Mouse (Mus musculus): ENCODE measurements around the gene Celf1. TPM values are rescaled to one million over a fixed set of nuclear protein-coding genes. Genes with fewer than 3 reads are reported as not detected.
"Not testable (repeated sequence)": the region's sequence is repeated elsewhere in the genome, so short reads cannot be mapped to it uniquely, and the experiment has no call there.

Gene Celf1
- polyA plus RNA-seq, 1 experiment from 2014 or later, result 78.1 TPM

DNA sequence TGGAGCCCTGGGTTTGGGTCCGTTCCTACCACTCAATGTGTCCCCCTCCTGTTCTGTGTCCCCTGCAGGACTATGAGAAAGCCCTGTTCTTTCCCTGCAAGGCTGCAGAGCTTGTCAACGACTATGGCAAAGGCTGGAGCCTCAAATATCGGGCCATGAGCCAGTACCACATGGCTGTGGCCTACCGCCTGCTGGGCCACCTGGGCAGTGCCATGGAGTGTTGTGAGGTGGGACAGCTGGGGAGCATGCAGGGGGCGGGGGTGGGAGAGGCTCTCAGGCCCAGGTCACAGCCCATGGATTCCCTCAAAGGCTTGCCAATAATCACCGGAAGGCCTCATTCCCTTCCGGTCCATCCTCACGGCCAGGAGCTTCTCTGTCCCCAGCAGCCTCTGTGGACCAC is 101.6 kb downstream of the Celf1 start:
- Histone ChIP-seq H3K36me3 (ENCODE audit: control insufficient read depth, insufficient read depth, low read length) (no peaks in the 10 kb centered on the region), H3K9me3 (ENCODE audit: control insufficient read depth, low read length) (no peaks in the 10 kb centered on the region), H3K4me3 (ENCODE audit: low read depth, low read length) (no peak overlapping the region), H3K27ac (ENCODE audit: low read depth, low read length) (no peak overlapping the region), H3K4me2 (no peak overlapping the region), H3K27me3 (replicated peaks; ENCODE audit: control insufficient read depth, insufficient read depth, low read length) (no peaks in the 10 kb centered on the region), H3K9ac (ENCODE audit: low read depth, low read length) (no peak overlapping the region), H3K4me1 (replicated peaks; ENCODE audit: control insufficient read depth, insufficient read depth, low read length) (peaks cover 18% of the 10 kb centered on the region)
- ATAC-seq (replicated peaks; ENCODE audit: low FRiP score) (no peak), DNase-seq (ENCODE audit: low spot score) (no peak)
- 76% methylated on average over 8 of the region's 8 CpGs for WGBS

DNA sequence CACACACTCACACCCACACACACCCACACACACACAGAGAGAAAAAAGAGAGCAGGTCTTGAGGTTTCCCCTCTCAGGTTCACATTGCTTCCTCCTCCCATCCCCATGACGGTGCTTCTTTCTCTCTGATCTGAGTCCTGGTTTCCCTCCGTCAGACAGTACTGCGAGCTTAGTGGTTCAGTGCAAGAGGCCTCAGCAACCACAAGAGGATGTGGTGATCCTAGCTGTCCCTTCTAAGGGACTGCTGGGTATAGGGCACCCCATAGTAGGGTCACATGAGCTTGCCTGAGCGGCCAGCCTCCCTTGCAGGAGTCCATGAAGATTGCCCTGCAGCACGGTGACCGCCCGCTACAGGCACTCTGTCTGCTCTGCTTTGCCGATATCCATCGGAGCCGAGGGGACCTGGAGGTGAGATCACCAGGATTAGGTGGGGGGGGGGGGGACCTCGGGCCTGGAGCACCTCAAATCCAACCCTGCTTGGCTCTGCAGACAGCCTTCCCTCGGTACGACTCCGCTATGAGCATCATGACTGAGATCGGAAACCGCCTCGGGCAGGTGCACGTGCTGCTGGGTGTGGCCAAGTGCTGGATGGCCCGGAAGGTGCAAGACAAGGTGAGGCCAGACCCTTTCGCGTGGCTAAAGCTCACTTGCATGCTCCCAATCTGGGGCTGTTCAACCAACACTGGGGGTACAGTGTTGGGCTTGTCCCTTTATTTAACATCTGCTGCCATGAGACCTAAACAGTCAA is 102.6 kb downstream of the Celf1 start:
- Histone ChIP-seq H3K4me1 (replicated peaks; ENCODE audit: control insufficient read depth, insufficient read depth, low read length) (peaks cover 20% of the 10 kb centered on the region), H3K9ac (ENCODE audit: low read depth, low read length) (no peak overlapping the region), H3K9me3 (ENCODE audit: control insufficient read depth, low read length) (no peaks in the 10 kb centered on the region), H3K27me3 (replicated peaks; ENCODE audit: control insufficient read depth, insufficient read depth, low read length) (no peaks in the 10 kb centered on the region), H3K27ac (ENCODE audit: low read depth, low read length) (no peak overlapping the region), H3K4me3 (ENCODE audit: low read depth, low read length) (no peak overlapping the region), H3K36me3 (ENCODE audit: control insufficient read depth, insufficient read depth, low read length) (no peaks in the 10 kb centered on the region), H3K4me2 (0 out of 2 replicates have a peak overlapping the region, but pooled peaks have one; percentile 15)
- peak; percentile 15; the same call in 1 of the 2 replicates for ATAC-seq (replicated peaks; ENCODE audit: low FRiP score)
- 60% methylated on average over 21 of the region's 21 CpGs for WGBS
- DNase-seq (ENCODE audit: low spot score), result no peak

DNA sequence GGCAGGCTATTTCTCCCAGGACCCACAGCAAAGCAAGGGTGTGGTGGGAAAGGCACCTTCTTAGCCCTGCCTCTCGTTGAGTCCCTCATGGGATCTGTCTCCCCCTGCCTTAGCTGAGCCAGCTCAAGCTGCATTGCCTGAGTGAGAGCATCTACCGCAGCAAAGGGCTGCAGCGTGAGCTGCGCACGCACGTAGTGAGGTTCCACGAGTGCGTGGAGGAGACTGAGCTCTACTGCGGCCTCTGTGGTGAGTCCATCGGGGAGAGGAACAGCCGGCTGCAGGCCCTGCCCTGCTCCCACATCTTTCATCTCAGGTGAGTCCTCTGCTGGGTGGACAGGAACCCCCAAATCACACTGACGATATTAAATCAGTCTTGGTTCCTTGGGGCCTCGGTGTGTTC is 104.5 kb downstream of the Celf1 start:
- Histone ChIP-seq H3K4me3 (ENCODE audit: low read depth, low read length) (no peak overlapping the region), H3K4me1 (replicated peaks; ENCODE audit: control insufficient read depth, insufficient read depth, low read length) (peaks cover 20% of the 10 kb centered on the region), H3K27me3 (replicated peaks; ENCODE audit: control insufficient read depth, insufficient read depth, low read length) (no peaks in the 10 kb centered on the region), H3K27ac (ENCODE audit: low read depth, low read length) (no peak overlapping the region), H3K36me3 (ENCODE audit: control insufficient read depth, insufficient read depth, low read length) (no peaks in the 10 kb centered on the region), H3K9ac (ENCODE audit: low read depth, low read length) (no peak overlapping the region), H3K9me3 (ENCODE audit: control insufficient read depth, low read length) (no peaks in the 10 kb centered on the region), H3K4me2 (no peak overlapping the region)
- WGBS, result 79% methylated on average over 13 of the region's 13 CpGs
- no peak for ATAC-seq (replicated peaks; ENCODE audit: low FRiP score)
- no peak for DNase-seq (ENCODE audit: low spot score)

DNA sequence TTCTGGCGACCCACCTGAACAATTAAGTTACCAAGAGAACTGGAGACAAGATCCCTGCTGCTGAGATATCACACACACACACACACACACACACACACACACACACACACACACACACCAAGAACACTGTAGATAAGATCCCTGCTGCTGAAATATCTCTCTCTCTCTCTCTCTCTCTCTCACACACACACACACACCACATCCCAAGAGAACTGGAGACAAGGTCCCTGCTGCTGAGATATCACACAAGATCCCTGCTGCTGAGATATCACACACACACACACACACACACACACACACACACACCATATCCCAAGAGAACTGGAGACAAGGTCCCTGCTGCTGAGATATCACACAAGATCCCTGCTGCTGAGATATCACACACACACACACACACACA is 105.6 kb downstream of the Celf1 start:
- H3K36me3 ChIP-seq (ENCODE audit: control insufficient read depth, insufficient read depth, low read length); H3K4me3 ChIP-seq (ENCODE audit: low read depth, low read length); H3K4me2 ChIP-seq; DNase-seq (ENCODE audit: low spot score); H3K27me3 ChIP-seq (replicated peaks; ENCODE audit: control insufficient read depth, insufficient read depth, low read length); H3K9ac ChIP-seq (ENCODE audit: low read depth, low read length); H3K9me3 ChIP-seq (ENCODE audit: control insufficient read depth, low read length): not testable (repeated sequence)
- ATAC-seq (replicated peaks; ENCODE audit: low FRiP score), result peak; percentile 72
- 56% methylated on average over 1 of the region's 1 CpGs for WGBS
- Histone ChIP-seq H3K27ac (ENCODE audit: low read depth, low read length) (peak overlapping the region; percentile 59), H3K4me1 (replicated peaks; ENCODE audit: control insufficient read depth, insufficient read depth, low read length) (peaks cover 20% of the 10 kb centered on the region)

DNA sequence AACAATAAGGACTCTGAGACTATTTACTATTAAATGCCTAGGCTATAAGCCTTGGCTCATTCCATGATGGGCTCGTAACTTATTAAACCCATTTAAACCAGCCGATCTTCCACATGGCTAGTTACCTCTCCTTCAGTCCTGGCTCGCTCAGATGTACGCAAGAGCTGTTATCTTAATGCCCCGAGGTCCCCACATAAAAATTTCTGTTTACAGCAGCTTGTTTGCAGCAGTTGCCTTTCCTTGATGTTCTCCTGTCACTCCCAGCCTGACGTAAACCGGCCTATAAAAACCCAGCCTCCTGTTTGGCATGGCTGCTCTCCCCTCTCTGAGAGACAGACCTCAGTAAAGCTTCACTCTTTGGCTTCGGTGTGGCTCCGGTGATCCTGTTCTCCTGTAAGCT is 107.2 kb downstream of the Celf1 start:
- Histone ChIP-seq H3K9ac (ENCODE audit: low read depth, low read length) (no peak overlapping the region), H3K4me3 (ENCODE audit: low read depth, low read length) (no peak overlapping the region), H3K4me1 (replicated peaks; ENCODE audit: control insufficient read depth, insufficient read depth, low read length) (peaks cover 21% of the 10 kb centered on the region), H3K9me3 (ENCODE audit: control insufficient read depth, low read length) (no peaks in the 10 kb centered on the region), H3K4me2 (no peak overlapping the region), H3K36me3 (ENCODE audit: control insufficient read depth, insufficient read depth, low read length) (no peaks in the 10 kb centered on the region), H3K27me3 (replicated peaks; ENCODE audit: control insufficient read depth, insufficient read depth, low read length) (no peaks in the 10 kb centered on the region), H3K27ac (ENCODE audit: low read depth, low read length) (no peak overlapping the region)
- DNase-seq (ENCODE audit: low spot score) (no peak), ATAC-seq (replicated peaks; ENCODE audit: low FRiP score) (no peak)
- WGBS, result 77% methylated on average over 9 of the region's 9 CpGs

DNA sequence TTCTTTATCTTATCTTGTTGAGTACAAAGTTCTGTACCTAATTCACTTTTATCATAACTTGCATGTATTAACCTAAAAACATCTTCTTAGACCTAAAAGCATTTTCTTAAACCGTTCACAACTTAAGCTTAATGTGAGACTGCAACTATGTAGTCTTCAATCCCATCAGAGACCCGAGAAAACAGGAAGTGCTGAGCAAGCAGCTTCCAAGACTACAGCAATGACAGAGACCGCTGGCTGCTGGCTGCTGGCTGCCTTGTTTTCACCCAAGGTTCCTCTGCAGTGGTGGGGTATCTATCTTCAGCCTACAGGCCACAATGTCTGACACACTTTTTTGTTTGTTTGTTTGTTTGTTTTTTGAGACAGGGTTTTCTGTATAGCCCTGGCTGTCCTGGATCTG is 111.7 kb downstream of the Celf1 start:
- DNase-seq (ENCODE audit: low spot score), result no peak
- no peaks in the 10 kb centered on the region for H3K27me3 ChIP-seq (replicated peaks; ENCODE audit: control insufficient read depth, insufficient read depth, low read length)
- WGBS, result 52% methylated on average over 3 of the region's 3 CpGs
- peaks cover 17% of the 10 kb centered on the region for H3K4me1 ChIP-seq (replicated peaks; ENCODE audit: control insufficient read depth, insufficient read depth, low read length)
- no peak overlapping the region for H3K4me3 ChIP-seq (ENCODE audit: low read depth, low read length)
- H3K9me3 ChIP-seq (ENCODE audit: control insufficient read depth, low read length), result no peaks in the 10 kb centered on the region
- ATAC-seq (replicated peaks; ENCODE audit: low FRiP score), result no peak
- no peak overlapping the region for H3K27ac ChIP-seq (ENCODE audit: low read depth, low read length)
- no peak overlapping the region for H3K9ac ChIP-seq (ENCODE audit: low read depth, low read length)
- H3K36me3 ChIP-seq (ENCODE audit: control insufficient read depth, insufficient read depth, low read length), result peaks cover 19% of the 10 kb centered on the region
- no peak overlapping the region for H3K4me2 ChIP-seq

DNA sequence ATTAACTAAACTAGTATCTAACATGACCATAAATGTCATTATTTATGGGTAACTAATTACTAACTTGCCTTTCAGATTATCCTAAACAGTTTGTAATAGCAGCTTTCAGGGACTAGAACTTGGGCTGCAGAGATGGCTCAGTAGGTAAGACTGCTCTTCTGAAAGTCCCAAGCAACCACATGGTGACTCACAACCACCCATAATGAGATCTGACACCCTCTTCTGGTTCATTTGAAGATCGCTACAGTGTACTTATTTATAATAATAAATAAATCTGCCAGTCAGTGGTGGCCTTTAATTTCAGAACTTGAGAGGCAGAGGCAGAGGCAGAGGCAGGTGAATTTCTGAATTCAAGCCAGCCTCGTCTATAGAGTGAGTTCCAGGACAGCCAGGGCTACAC is 112.6 kb downstream of the Celf1 start:
- ATAC-seq (replicated peaks; ENCODE audit: low FRiP score) (no peak), DNase-seq (ENCODE audit: low spot score) (no peak)
- Histone ChIP-seq H3K4me3 (ENCODE audit: low read depth, low read length) (peak overlapping the region; percentile 96; the same call in 1 of the 2 replicates), H3K9me3 (ENCODE audit: control insufficient read depth, low read length) (no peaks in the 10 kb centered on the region), H3K36me3 (ENCODE audit: control insufficient read depth, insufficient read depth, low read length) (peaks cover 24% of the 10 kb centered on the region), H3K27me3 (replicated peaks; ENCODE audit: control insufficient read depth, insufficient read depth, low read length) (no peaks in the 10 kb centered on the region), H3K4me1 (replicated peaks; ENCODE audit: control insufficient read depth, insufficient read depth, low read length) (peaks cover 16% of the 10 kb centered on the region), H3K27ac (ENCODE audit: low read depth, low read length) (no peak overlapping the region), H3K9ac (ENCODE audit: low read depth, low read length) (no peak overlapping the region), H3K4me2 (peak overlapping the region; percentile 93)
- 50% methylated on average over 2 of the region's 2 CpGs for WGBS

DNA sequence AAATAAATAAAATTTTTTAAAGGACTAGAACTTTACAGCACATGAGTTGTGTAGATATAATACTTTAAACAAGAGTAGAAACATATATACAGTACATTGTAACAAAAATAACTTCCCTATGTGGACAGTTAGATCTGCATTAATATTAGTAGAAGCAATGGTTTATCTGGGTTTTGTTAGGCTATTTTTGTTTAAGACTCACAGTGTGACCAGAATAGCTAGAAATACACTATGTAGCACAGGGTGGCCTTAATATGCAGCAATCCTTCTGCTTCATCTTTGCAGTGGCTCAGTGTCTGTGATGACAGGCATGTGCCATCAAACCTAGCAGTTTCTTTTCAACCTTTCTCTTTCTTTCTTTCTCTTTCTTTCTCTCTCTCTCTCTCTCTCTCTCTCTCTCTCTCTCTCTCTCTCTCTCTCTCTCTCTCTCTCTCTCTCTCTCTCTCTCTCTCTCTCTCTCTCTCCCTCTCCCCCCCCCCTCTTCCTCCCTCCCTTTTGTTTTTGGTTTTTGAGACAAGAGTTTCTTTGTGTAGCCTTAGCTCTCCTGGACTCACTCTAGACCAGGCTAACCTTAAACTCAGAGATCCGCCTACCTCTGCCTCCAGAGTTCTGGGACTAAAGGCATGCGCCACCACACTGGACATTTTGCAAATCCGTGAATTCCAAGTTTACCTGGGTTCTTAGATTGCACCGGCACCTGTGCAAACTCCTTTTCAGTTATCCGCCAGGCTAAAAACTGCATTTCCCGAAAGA is 113.2 kb downstream of the Celf1 start:
- Histone ChIP-seq H3K4me1 (replicated peaks; ENCODE audit: control insufficient read depth, insufficient read depth, low read length) (peaks cover 16% of the 10 kb centered on the region), H3K4me3 (ENCODE audit: low read depth, low read length) (peak overlapping the region; percentile 96), H3K4me2 (peak overlapping the region; percentile 93), H3K9me3 (ENCODE audit: control insufficient read depth, low read length) (no peaks in the 10 kb centered on the region), H3K9ac (ENCODE audit: low read depth, low read length) (peak overlapping the region; percentile 90), H3K27me3 (replicated peaks; ENCODE audit: control insufficient read depth, insufficient read depth, low read length) (no peaks in the 10 kb centered on the region), H3K27ac (ENCODE audit: low read depth, low read length) (peak overlapping the region; percentile 81), H3K36me3 (ENCODE audit: control insufficient read depth, insufficient read depth, low read length) (peaks cover 26% of the 10 kb centered on the region)
- 0% methylated on average over 6 of the region's 6 CpGs for WGBS
- DNase-seq (ENCODE audit: low spot score) (no peak), ATAC-seq (replicated peaks; ENCODE audit: low FRiP score) (peak; percentile 50)

Measured in liver, embryonic 11.5 days (tissue).